ENCODE assay signal across 9 mouse cellular contexts in the genomic region with DNA sequence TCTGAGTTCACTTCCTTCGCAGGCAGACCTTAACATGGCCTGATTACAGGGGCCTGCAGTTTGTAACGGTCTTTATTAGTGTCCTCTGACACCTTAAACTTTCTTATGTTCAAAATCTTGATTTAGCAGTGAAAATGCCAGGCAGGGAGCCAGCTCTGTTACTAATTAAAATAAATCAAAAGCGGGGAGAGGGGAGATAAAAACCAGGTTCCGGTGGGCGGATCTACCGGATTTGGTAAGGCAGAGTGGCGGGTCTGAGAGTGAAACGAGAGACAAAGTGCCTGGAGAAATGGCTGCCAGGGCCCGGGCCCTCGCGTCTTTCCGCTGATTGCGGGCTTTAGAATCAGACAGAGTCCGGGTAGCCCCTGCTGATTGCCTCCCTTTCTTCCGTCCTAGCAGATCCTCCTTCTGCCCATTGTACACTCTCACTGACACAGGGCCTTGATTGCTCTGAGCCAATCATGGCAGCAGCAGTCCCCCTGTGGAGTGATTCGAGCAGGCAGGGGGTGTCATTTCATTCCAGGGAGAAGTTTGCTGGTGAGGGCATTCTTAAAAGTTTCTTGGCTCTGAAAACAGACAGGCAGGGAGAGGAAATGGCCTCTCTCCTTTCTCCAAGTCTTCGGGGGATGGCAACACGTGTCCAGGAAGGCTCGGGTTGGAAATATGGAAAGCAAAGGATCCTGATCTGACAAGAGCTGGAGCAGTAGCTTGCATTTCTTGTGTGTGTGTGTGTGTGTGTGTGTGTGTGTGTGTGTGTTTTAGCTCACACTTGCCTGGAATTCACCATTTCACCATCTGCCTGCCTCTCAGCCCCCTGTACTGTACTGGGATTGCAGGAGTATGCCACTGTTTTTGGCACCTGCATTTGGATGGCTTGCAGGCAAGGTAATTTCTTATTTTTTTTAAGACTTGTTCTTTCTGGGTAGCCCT. TPM values are rescaled to one million over a fixed set of nuclear protein-coding genes. Genes with fewer than 3 reads are reported as not detected.
DNase-seq lines count a peak whose midpoint lies in the region; ATAC-seq lines count a peak whose summit lies in the region.
"Had no signal": no experiment of that assay in that cellular context is flagged by ENCODE, and none has a peak within 500 bp of the region (broad histone marks: within the 10 kb centered on the region; RNA-seq: fewer than 3 reads in every experiment).

No protein-coding gene starts in this region.

- DNase-seq in thymus, postnatal 4 days = peak; percentile 26
- DNase-seq in thymus, postnatal 0 days (ENCODE audit: low spot score) = no peak
- DNase-seq in kidney, postnatal 25 days = peak; percentile 56 to 74
- peak; percentile 63 for DNase-seq in neural tube, embryonic 10.5 days (ENCODE audit: extremely low spot score, low spot score)
- no peak for DNase-seq in gastrocnemius, postnatal 25 days
- DNase-seq in layer of hippocampus, adult 18-20 months (ENCODE audit: low spot score in 2 of 2) = no peak
- DNase-seq in left cerebral cortex, adult 11 months (ENCODE audit: low spot score) = no peak

- H3K4me1 ChIP-seq in heart, embryonic 16.5 days (ENCODE audit: control insufficient read depth, insufficient read depth, low read length) = peaks cover 41% of the 10 kb centered on the region

- no peak overlapping the region for H3K4me3 ChIP-seq in heart, embryonic 16.5 days (ENCODE audit: low read length)

- H3K9me3 ChIP-seq in heart, embryonic 16.5 days (replicated peaks; ENCODE audit: control insufficient read depth, low read length) = no peaks in the 10 kb centered on the region

- WGBS in heart, embryonic 16.5 days = 26% methylated on average over 19 of the region's 19 CpGs

- no peaks in the 10 kb centered on the region for H3K27me3 ChIP-seq in heart, embryonic 16.5 days (ENCODE audit: control insufficient read depth, insufficient read depth, low read length)

- ATAC-seq in heart, embryonic 16.5 days (replicated peaks; ENCODE audit: extremely low read depth, insufficient read depth, low FRiP score) = peak; percentile 38

- peak overlapping the region; percentile 4; the same call in 1 of the 2 replicates for H3K4me2 ChIP-seq in heart, embryonic 16.5 days (ENCODE audit: low read depth, low read length)

- H3K27ac ChIP-seq in heart, embryonic 16.5 days (ENCODE audit: low read length) = peak overlapping the region; percentile 71
- H3K27ac ChIP-seq: liver, embryonic 14.5 days had no signal

- H3K36me3 ChIP-seq in heart, embryonic 16.5 days (ENCODE audit: control insufficient read depth, insufficient read depth) = no peaks in the 10 kb centered on the region

- H3K9ac ChIP-seq in heart, embryonic 16.5 days (ENCODE audit: low read length) = peak overlapping the region; percentile 51
- H3K9ac ChIP-seq: liver, embryonic 14.5 days had no signal

RNA-seq across cellular contexts. Expression of gene Cpa2, which starts 14.5 kb away (rescaled TPM):
- 2.5 and 2.6 TPM in 2 replicates for polyA plus RNA-seq in thymus, postnatal 0 days (2015; fragmentation: Nextera tagmentation; extraction: Ambion mirVana)
- 2.5 and 2.7 TPM in 2 replicates for polyA plus RNA-seq in heart, embryonic 16.5 days (2015; fragmentation: Nextera tagmentation; extraction: Ambion mirVana)
- not detected for total RNA-seq in gastrocnemius, postnatal 25 days (2021)
- under 1 TPM; 0.56 to 0.87 TPM for total RNA-seq in layer of hippocampus, adult 18-20 months (2021)

RNA-seq across cellular contexts. Expression of gene Ssmem1, which starts 17.2 kb away (rescaled TPM):
- 0.12 and 0.13 TPM in 2 replicates for polyA plus RNA-seq in thymus, postnatal 0 days (2015; fragmentation: Nextera tagmentation; extraction: Ambion mirVana)
- 0.12 TPM in 1 of 2 replicates, not detected in the other for polyA plus RNA-seq in heart, embryonic 16.5 days (2015; fragmentation: Nextera tagmentation; extraction: Ambion mirVana)
- total RNA-seq in gastrocnemius, postnatal 25 days (2021) = under 1 TPM in 1 of 2 experiments, not detected in 1; 0.54 TPM
- under 1 TPM; 0.54 to 0.63 TPM for total RNA-seq in layer of hippocampus, adult 18-20 months (2021)

RNA-seq across cellular contexts. Expression of gene Tmem209, which starts 17.3 kb away (rescaled TPM):
- polyA plus RNA-seq in thymus, postnatal 0 days (2015; fragmentation: Nextera tagmentation; extraction: Ambion mirVana) = 34.4 and 38.4 TPM in 2 replicates
- 21.7 and 27.6 TPM in 2 replicates for polyA plus RNA-seq in heart, embryonic 16.5 days (2015; fragmentation: Nextera tagmentation; extraction: Ambion mirVana)
- 1 to 10 TPM; 7.4 to 9.1 TPM for total RNA-seq in gastrocnemius, postnatal 25 days (2021)
- 10 to 100 TPM; 18.6 to 23.3 TPM for total RNA-seq in layer of hippocampus, adult 18-20 months (2021)

RNA-seq across cellular contexts. Expression of gene Cpa4, which starts 41.3 kb away (rescaled TPM):
- polyA plus RNA-seq in thymus, postnatal 0 days (2015; fragmentation: Nextera tagmentation; extraction: Ambion mirVana) = 0.09 TPM in 1 of 2 replicates, not detected in the other
- polyA plus RNA-seq in heart, embryonic 16.5 days (2015; fragmentation: Nextera tagmentation; extraction: Ambion mirVana) = 1.3 and 1.7 TPM in 2 replicates
- not detected for total RNA-seq in gastrocnemius, postnatal 25 days (2021)
- total RNA-seq in layer of hippocampus, adult 18-20 months (2021) = not detected

Comparison
In these comparisons a context has a peak if more than half of its experiments do, and no peak if none do; other contexts are left out.
1. DNase-seq: peak in thymus, postnatal 4 days (single experiment), kidney, postnatal 25 days (2 of 2) and neural tube, embryonic 10.5 days (single experiment); none in thymus, postnatal 0 days (single experiment), gastrocnemius, postnatal 25 days (single experiment), layer of hippocampus, adult 18-20 months (0 of 2) and left cerebral cortex, adult 11 months (single experiment).